Mouse (Mus musculus) limb, embryonic 12.5 days (tissue): ENCODE data around the gene Ces5a. TPM values are rescaled to one million over a fixed set of nuclear protein-coding genes. Genes with fewer than 3 reads are reported as not detected.
"Not testable (repeated sequence)": the region's sequence is repeated elsewhere in the genome, so short reads cannot be mapped to it uniquely, and the experiment has no call there.

Experiments
- ATAC-seq: fragments of 200-750 bp; cut with Nextera tagmentation; 2 replicates; pipeline ENCODE4 v1.8.0; 2017; ENCODE audit warnings: low read depth, moderate TSS enrichment; ENCODE audit not compliant: insufficient number of reproducible peaks, insufficient read depth, low FRiP score, low TSS enrichment
- H3K27ac ChIP-seq: fragments of 300-500 bp; sonication (generic); 2 replicates; pipeline ENCODE4 v1.5.1; 2016; ENCODE audit warnings: mild to moderate bottlenecking, moderate library complexity
- H3K27me3 ChIP-seq: fragments of 300-500 bp; sonication (generic); 2 replicates; pipeline ENCODE4 v1.6.1; 2016; ENCODE audit warnings: mild to moderate bottlenecking, moderate library complexity
- H3K36me3 ChIP-seq: fragments of 300-500 bp; sonication (generic); 2 replicates; pipeline ENCODE4 v1.6.1; 2016; ENCODE audit warnings: mild to moderate bottlenecking, moderate library complexity
- H3K4me1 ChIP-seq: fragments of 300-500 bp; sonication (generic); replicated peaks from 2 replicates; pipeline ENCODE4 v1.6.1; 2016
- H3K4me2 ChIP-seq: fragments of 300-500 bp; sonication (generic); 2 replicates; pipeline ENCODE4 v1.6.1; 2016; ENCODE audit warnings: mild to moderate bottlenecking, moderate library complexity
- H3K4me3 ChIP-seq: fragments of 300-500 bp; sonication (generic); replicated peaks from 2 replicates; pipeline ENCODE4 v1.5.1; 2016; ENCODE audit warnings: mild to moderate bottlenecking
- H3K9ac ChIP-seq: fragments of 300-500 bp; sonication (generic); replicated peaks from 2 replicates; pipeline ENCODE4 v1.6.1; 2016; ENCODE audit warnings: mild to moderate bottlenecking, moderate library complexity
- H3K9me3 ChIP-seq: fragments of 300-500 bp; sonication (generic); 2 replicates; pipeline ENCODE4 v1.6.1; 2016; ENCODE audit warnings: mild to moderate bottlenecking, moderate library complexity
- WGBS: fragments of 180-500 bp; shearing (Covaris S2); methylation state at CpG from one replicate; pipeline ENCODE4 v1.1.7; 2016; 5-methylcytosine and 5-hydroxymethylcytosine counted together
- polyA plus RNA-seq: library from polyadenylated mRNA; unstranded; fragments of >200 nt; fragmentation: Nextera tagmentation; extraction: Ambion mirVana; gene quantifications from 2 replicates; pipeline ENCODE4 v1.2.1, GENCODE M21; 2016

Ces5a gene
- polyA plus RNA-seq, 1 experiment from 2014 or later, result not detected

DNA sequence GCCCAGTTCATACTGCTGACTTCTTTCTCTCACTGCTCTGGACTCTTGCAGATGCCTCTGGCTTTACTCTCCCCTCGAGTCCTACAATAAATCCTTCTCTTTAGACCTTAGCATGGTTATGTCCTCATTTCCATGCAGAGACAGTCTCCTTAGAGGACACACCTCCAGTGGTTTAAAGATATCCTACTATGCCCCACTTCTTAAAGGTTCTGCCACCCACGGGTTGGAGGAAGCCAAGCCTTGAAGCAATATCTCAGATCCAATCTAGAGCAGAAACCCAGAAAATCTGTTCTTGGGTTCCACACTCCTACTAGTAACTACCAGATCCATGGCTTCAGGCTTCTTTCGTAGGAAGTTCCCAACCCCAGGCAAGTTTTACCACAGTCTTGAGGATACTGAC is 25.6 kb upstream of the Ces5a start:
- no peak overlapping the region for H3K27ac ChIP-seq
- no peak for ATAC-seq
- H3K4me3 ChIP-seq, result no peak overlapping the region
- H3K9me3 ChIP-seq, result no peaks in the 10 kb centered on the region
- WGBS, result 83% methylated on average over 3 of the region's 3 CpGs
- no peak overlapping the region for H3K4me2 ChIP-seq
- no peaks in the 10 kb centered on the region for H3K36me3 ChIP-seq
- no peaks in the 10 kb centered on the region for H3K27me3 ChIP-seq
- no peak overlapping the region for H3K9ac ChIP-seq
- no peaks in the 10 kb centered on the region for H3K4me1 ChIP-seq

DNA sequence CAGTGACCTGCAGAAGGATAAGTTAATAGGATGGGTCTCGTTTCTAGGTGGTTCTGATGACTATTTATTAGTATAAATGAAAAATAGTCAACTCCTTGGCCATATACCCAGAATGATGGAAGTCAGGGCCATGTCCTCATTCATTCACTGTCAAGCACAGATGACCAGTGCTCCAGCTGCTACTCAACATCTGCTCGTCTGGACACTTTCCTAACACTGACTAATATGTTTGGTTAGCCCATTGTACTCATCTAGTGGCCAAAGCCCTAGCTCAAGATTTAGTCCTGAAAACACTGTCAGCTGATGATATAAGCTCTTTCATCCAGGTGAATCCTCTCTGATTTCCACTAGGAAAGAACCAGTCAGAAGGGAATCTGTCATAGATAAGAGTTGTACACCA is 24.1 kb upstream of the Ces5a start:
- no peak overlapping the region for H3K4me2 ChIP-seq
- WGBS, result 73% methylated on average over 2 of the region's 2 CpGs
- no peaks in the 10 kb centered on the region for H3K36me3 ChIP-seq
- H3K27ac ChIP-seq, result no peak overlapping the region
- no peak for ATAC-seq
- H3K4me1 ChIP-seq, result no peaks in the 10 kb centered on the region
- H3K9ac ChIP-seq, result no peak overlapping the region
- H3K27me3 ChIP-seq, result no peaks in the 10 kb centered on the region
- no peak overlapping the region for H3K4me3 ChIP-seq
- peaks cover 3% of the 10 kb centered on the region for H3K9me3 ChIP-seq

DNA sequence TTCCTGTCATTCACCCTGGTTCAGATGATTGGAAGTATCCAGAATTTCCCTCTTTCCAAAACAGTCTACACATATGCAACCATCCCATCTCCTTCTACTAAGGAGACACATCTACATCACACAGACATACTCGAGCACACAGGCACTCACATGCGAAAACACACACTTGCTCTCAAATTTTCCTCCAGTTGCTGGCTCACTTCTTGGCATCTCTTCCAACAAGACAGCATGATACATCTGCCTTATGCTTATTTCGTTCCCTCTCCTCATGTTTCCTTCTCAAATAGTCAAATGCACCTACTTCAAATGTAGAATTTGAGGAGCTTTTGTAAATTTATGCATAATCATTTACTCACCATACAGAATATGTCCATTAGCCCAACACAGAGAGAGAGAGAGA is 33.0 kb downstream of the Ces5a start:
- WGBS, result 84% methylated on average over 3 of the region's 3 CpGs
- Histone ChIP-seq H3K9me3 (no peaks in the 10 kb centered on the region), H3K4me3 (no peak overlapping the region), H3K27me3 (peaks cover 8% of the 10 kb centered on the region; the same call in 1 of the 2 replicates), H3K4me2 (no peak overlapping the region), H3K36me3 (no peaks in the 10 kb centered on the region), H3K4me1 (no peaks in the 10 kb centered on the region), H3K27ac (no peak overlapping the region), H3K9ac (no peak overlapping the region)
- ATAC-seq, result no peak

DNA sequence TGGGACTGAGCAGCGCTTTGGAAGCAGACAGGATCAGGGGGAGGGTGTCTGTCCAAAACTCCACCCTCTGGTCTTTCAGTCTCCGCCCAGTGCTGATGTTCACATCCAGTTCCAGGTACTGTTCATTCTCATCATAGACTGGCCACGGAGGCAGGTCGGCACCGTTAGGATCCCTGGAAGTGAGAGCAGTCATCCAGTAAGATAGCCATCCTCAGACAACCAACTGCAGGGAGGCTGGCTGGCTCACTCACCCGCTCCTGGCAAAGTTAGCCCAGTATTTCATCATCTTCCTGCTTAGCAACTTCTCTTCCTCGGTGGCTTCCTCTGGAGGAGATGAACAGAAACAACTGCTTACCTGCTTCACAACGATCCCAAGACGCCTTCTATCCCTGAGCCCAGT is 36.2 kb downstream of the Ces5a start:
- no peak for ATAC-seq
- Histone ChIP-seq H3K4me2 (no peak overlapping the region), H3K4me3 (no peak overlapping the region), H3K27me3 (peaks cover 8% of the 10 kb centered on the region; the same call in 1 of the 2 replicates), H3K27ac (no peak overlapping the region), H3K4me1 (no peaks in the 10 kb centered on the region), H3K9me3 (no peaks in the 10 kb centered on the region), H3K9ac (no peak overlapping the region), H3K36me3 (no peaks in the 10 kb centered on the region)
- WGBS, result 53% methylated on average over 9 of the region's 9 CpGs

DNA sequence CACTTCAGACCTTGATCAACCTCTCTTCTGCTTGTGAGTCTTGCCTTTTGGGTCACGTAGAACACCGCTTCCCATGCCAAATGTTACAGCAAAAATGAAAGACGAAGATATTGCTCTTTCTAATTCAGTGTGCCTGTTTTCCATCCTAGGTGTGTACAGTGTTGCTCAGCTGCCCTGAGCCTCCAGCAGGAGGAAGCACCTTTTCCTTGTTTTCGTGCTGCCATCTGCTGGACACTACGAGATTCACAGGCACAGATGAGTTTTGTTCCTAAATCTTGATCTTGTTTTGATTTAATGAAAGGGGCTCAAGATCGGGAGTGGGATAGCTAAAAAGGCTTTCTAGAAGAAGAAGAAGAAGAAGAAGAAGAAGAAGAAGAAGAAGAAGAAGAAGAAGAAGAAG is 40.3 kb downstream of the Ces5a start:
- H3K9me3 ChIP-seq, result no peaks in the 10 kb centered on the region
- no peak overlapping the region for H3K4me3 ChIP-seq
- no peaks in the 10 kb centered on the region for H3K36me3 ChIP-seq
- no peak overlapping the region for H3K4me2 ChIP-seq
- no peaks in the 10 kb centered on the region for H3K4me1 ChIP-seq
- 21% methylated on average over 6 of the region's 6 CpGs for WGBS
- no peak overlapping the region for H3K27ac ChIP-seq
- ATAC-seq, result no peak
- peaks cover 8% of the 10 kb centered on the region; the same call in 1 of the 2 replicates for H3K27me3 ChIP-seq
- H3K9ac ChIP-seq, result no peak overlapping the region

DNA sequence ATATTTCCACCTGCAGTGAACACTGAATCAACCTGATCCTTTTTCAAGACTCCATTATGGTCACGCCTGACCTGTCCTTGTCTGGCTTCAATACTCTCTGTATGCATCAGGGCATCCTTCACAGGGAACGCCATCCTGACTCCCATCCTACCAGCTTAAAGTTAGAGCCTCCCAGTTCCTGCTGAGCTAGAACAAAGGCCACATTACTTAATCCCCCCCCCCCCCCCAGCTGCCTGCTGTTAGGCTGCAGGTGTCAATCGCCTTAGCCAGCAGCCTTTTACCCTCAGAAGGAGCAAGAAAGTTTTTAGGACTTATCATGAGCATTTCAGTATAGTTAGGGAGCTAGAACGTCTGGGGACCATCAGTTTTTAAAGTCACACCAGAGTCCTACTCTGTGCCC is 46.9 kb downstream of the Ces5a start:
- Histone ChIP-seq H3K4me3 (no peak overlapping the region), H3K27ac (no peak overlapping the region), H3K27me3 (0 out of 2 replicates have a peak, but pooled peaks cover 3% of the 10 kb centered on the region), H3K4me1 (no peaks in the 10 kb centered on the region), H3K4me2 (no peak overlapping the region), H3K9ac (no peak overlapping the region), H3K9me3 (no peaks in the 10 kb centered on the region), H3K36me3 (no peaks in the 10 kb centered on the region)
- no peak for ATAC-seq
- 11% methylated on average over 4 of the region's 4 CpGs for WGBS

DNA sequence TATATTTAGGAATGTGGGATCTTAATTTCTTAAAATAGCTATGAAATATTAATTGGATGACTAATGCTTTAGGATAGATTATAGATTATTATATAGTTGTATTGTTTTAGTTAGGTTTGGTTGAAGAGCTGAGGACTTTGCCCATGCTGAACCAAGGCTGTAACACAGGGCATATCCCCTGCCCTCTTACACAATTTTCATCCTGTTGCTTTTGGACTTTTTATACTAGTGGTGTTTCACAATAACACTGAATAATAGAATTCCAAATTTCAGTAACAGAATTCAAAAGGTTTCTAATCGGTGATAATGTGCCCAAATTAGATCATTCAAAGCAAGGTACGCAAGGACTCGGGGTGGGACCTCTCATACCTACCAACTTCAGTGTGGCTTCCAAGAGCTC is 57.4 kb downstream of the Ces5a start:
- ATAC-seq, result no peak
- Histone ChIP-seq H3K4me1 (no peaks in the 10 kb centered on the region), H3K4me3 (no peak overlapping the region), H3K9me3 (no peaks in the 10 kb centered on the region), H3K36me3 (no peaks in the 10 kb centered on the region), H3K27ac (no peak overlapping the region), H3K4me2 (no peak overlapping the region), H3K9ac (no peak overlapping the region), H3K27me3 (no peaks in the 10 kb centered on the region)
- WGBS, result 93% methylated on average over 3 of the region's 3 CpGs

DNA sequence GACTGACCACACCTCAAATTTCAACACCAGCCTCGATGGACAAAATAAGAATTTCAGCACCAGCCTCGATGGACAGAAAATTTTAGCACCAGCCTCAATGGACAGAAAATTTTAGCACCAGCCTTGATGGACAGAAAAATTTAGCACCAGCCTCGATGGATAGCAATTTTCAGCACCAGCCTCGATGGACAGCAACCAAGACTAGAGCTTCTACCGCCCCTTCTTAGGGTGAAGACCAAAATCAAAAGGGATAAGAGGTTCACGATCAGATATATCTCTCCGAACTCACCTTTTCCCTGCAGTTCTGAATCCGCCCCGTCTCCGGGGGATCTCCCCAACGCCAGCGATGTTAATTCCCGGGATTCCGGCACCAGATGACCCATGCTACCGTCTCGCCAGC is 65.9 kb downstream of the Ces5a start:
- not testable (repeated sequence) for ATAC-seq, H3K27me3 ChIP-seq, H3K4me3 ChIP-seq, H3K9ac ChIP-seq, H3K4me2 ChIP-seq, H3K27ac ChIP-seq, H3K4me1 ChIP-seq, H3K9me3 ChIP-seq, H3K36me3 ChIP-seq
- 83% methylated on average over 16 of the region's 16 CpGs for WGBS

DNA sequence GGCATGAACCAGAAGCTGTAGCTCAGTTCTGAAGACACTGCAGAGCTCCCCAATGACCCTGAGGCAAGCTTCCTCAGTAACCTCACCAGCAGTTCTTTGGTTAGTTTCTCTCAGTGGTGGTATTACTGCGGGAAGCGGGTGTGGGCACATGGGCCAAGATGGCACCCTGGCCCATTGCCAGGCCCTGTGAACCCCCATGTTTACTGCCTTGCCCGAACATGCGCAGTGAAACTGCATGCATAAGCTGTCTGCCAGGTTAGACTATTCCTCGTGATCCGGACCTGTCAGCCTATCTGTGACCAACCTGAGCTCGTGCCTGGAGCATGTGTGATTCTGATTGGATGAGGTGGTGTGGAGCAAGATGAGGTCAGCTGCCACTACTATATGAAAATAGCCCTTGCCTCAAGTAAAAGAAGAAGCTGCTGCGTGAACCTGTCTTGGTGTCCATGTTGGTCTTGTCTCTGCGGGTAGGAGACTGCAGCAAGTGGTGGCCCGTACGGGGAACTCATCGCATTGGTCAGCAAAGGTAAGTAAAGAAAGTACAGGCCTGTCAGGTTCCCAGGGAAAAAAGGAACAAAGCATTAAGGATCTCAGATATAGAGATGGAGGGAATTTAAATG is 81.3 kb downstream of the Ces5a start:
- Histone ChIP-seq H3K4me1 (no peaks in the 10 kb centered on the region), H3K9me3 (no peaks in the 10 kb centered on the region), H3K27ac (no peak overlapping the region), H3K9ac (no peak overlapping the region), H3K4me2 (no peak overlapping the region), H3K27me3 (no peaks in the 10 kb centered on the region), H3K4me3 (no peak overlapping the region), H3K36me3 (no peaks in the 10 kb centered on the region)
- ATAC-seq, result no peak
- 93% methylated on average over 12 of the region's 12 CpGs for WGBS

Other genes with a start within 250 kb of the Ces5a start
- not detected in 2 replicates for gene Ces1g, start 198.5 kb downstream of the Ces5a start, polyA plus RNA-seq
- gene Ces1h, start 156.1 kb downstream of the Ces5a start, polyA plus RNA-seq, result not detected in 2 replicates